In genomic region chr9:96867165-96867564, GRCm38 (mm10) we compare ENCODE assay signal across 17 mouse cellular contexts. TPM values are rescaled to one million over a fixed set of nuclear protein-coding genes. Genes with fewer than 3 reads are reported as not detected.
DNase-seq lines count a peak whose midpoint lies in the region; ATAC-seq lines count a peak whose summit lies in the region.
"Had no signal": no experiment of that assay in that cellular context is flagged by ENCODE, and none has a peak within 500 bp of the region (broad histone marks: within the 10 kb centered on the region; RNA-seq: fewer than 3 reads in every experiment).

No protein-coding gene starts in this region.

- peaks cover 15% of the 10 kb centered on the region for H3K36me3 ChIP-seq in midbrain, embryonic 10.5 days
- H3K36me3 ChIP-seq in midbrain, embryonic 16.5 days (ENCODE audit: control insufficient read depth, insufficient read depth, low read length), result no peaks in the 10 kb centered on the region
- H3K36me3 ChIP-seq: heart, embryonic 12.5 days; limb, embryonic 12.5 days; neural tube, embryonic 13.5 days had no signal

- ATAC-seq in midbrain, embryonic 16.5 days, result no peak
- ATAC-seq in megakaryocyte, adult 5-6 weeks (ENCODE audit: poor library complexity, severe bottlenecking), result no peak
- ATAC-seq: CD4-positive, CD25-positive, alpha-beta regulatory T cell, adult 4 months; forebrain, embryonic 13.5 days had no signal

- peaks cover 15% of the 10 kb centered on the region for H3K4me1 ChIP-seq in midbrain, embryonic 10.5 days
- H3K4me1 ChIP-seq in midbrain, embryonic 16.5 days (ENCODE audit: control insufficient read depth, insufficient read depth, low read length), result peaks cover 13% of the 10 kb centered on the region

- WGBS in midbrain, embryonic 10.5 days, result 43% methylated on average over 7 of the region's 7 CpGs
- WGBS in midbrain, embryonic 16.5 days, result 37% methylated on average over 7 of the region's 7 CpGs

- no peak overlapping the region for H3K4me2 ChIP-seq in midbrain, embryonic 16.5 days (ENCODE audit: low read length)
- H3K4me2 ChIP-seq: forebrain, embryonic 13.5 days; heart, embryonic 12.5 days; limb, embryonic 12.5 days; neural tube, embryonic 13.5 days had no signal

- H3K9ac ChIP-seq in midbrain, embryonic 16.5 days (ENCODE audit: low read depth, low read length), result no peak overlapping the region
- H3K9ac ChIP-seq: forebrain, embryonic 13.5 days; heart, embryonic 12.5 days; limb, embryonic 12.5 days; neural tube, embryonic 13.5 days had no signal

- H3K4me3 ChIP-seq in midbrain, embryonic 10.5 days, result no peak overlapping the region
- no peak overlapping the region for H3K4me3 ChIP-seq in midbrain, embryonic 16.5 days (ENCODE audit: low read depth, low read length)
- H3K4me3 ChIP-seq: forebrain, embryonic 13.5 days; gastrocnemius, adult 2 months; heart, embryonic 12.5 days; layer of hippocampus, adult 2 months; left cerebral cortex, adult 2 months; limb, embryonic 12.5 days; neural tube, embryonic 13.5 days had no signal

- no peaks in the 10 kb centered on the region for H3K27me3 ChIP-seq in midbrain, embryonic 10.5 days (ENCODE audit: low read depth, poor library complexity, severe bottlenecking)
- no peaks in the 10 kb centered on the region for H3K27me3 ChIP-seq in midbrain, embryonic 16.5 days (ENCODE audit: control insufficient read depth, insufficient read depth, low read depth, low read length)
- H3K27me3 ChIP-seq: forebrain, embryonic 13.5 days; heart, embryonic 12.5 days; limb, embryonic 12.5 days; neural tube, embryonic 13.5 days had no signal

- H3K27ac ChIP-seq in midbrain, embryonic 10.5 days (replicated peaks), result peak overlapping the region; percentile 46; the same call in 1 of the 2 replicates
- H3K27ac ChIP-seq in midbrain, embryonic 16.5 days (ENCODE audit: low read length), result no peak overlapping the region
- H3K27ac ChIP-seq: forebrain, embryonic 13.5 days; gastrocnemius, adult 2 months; layer of hippocampus, adult 2 months; limb, embryonic 12.5 days; neural tube, embryonic 13.5 days had no signal

- no peak for DNase-seq in midbrain, embryonic 10.5 days (ENCODE audit: low spot score)
- DNase-seq in cerebellum, adult 9-11 months, result peak; percentile 82
- DNase-seq in kidney, adult 9 months, result peak; percentile 85
- no peak for DNase-seq in gastrocnemius, postnatal 4 days (ENCODE audit: low spot score in 2 of 2)
- DNase-seq in gastrocnemius, postnatal 25 days, result no peak
- DNase-seq: adrenal gland, adult 2 months; gastrocnemius, adult 2 months; heart, postnatal 36 days had no signal

- H3K9me3 ChIP-seq in midbrain, embryonic 10.5 days (replicated peaks), result peaks cover 10% of the 10 kb centered on the region; the same call in 1 of the 2 replicates
- no peaks in the 10 kb centered on the region for H3K9me3 ChIP-seq in midbrain, embryonic 16.5 days (replicated peaks; ENCODE audit: control insufficient read depth, low read length, poor library complexity, severe bottlenecking)
- H3K9me3 ChIP-seq: forebrain, embryonic 13.5 days; neural tube, embryonic 13.5 days had no signal

RNA-seq across cellular contexts. Expression of gene Pxylp1, which starts 25.3 kb away (rescaled TPM):
- polyA plus RNA-seq in midbrain, embryonic 10.5 days (2016; fragmentation: Nextera tagmentation; extraction: Ambion mirVana), result 49.1 and 56.6 TPM in 2 replicates
- 39.3 and 47.8 TPM in 2 replicates for polyA plus RNA-seq in midbrain, embryonic 16.5 days (2015; fragmentation: Nextera tagmentation; extraction: Ambion mirVana)
- total RNA-seq in gastrocnemius, postnatal 4 days (2021), result 1 to 10 TPM; 7.4 to 7.6 TPM
- total RNA-seq in megakaryocyte, adult 5-6 weeks (2015), result 36.0 and 37.4 TPM in 2 replicates
- total RNA-seq in megakaryocyte, adult 5-6 weeks (2017), result 33.6 and 38.6 TPM in 2 replicates
- 1 to 10 TPM; 1.7 to 1.8 TPM for total RNA-seq in gastrocnemius, postnatal 25 days (2021)

Comparison
In these comparisons a context has a peak if more than half of its experiments do, and no peak if none do; other contexts are left out.
1. DNase-seq: peak in cerebellum, adult 9-11 months (single experiment) and kidney, adult 9 months (single experiment); none in midbrain, embryonic 10.5 days (single experiment), gastrocnemius, postnatal 4 days (0 of 2) and gastrocnemius, postnatal 25 days (single experiment).